Mouse (Mus musculus): ENCODE results near the gene Asb5.
"Not testable (repeated sequence)": the region's sequence is repeated elsewhere in the genome, so short reads cannot be mapped to it uniquely, and the experiment has no call there.

The Asb5 gene

DNA sequence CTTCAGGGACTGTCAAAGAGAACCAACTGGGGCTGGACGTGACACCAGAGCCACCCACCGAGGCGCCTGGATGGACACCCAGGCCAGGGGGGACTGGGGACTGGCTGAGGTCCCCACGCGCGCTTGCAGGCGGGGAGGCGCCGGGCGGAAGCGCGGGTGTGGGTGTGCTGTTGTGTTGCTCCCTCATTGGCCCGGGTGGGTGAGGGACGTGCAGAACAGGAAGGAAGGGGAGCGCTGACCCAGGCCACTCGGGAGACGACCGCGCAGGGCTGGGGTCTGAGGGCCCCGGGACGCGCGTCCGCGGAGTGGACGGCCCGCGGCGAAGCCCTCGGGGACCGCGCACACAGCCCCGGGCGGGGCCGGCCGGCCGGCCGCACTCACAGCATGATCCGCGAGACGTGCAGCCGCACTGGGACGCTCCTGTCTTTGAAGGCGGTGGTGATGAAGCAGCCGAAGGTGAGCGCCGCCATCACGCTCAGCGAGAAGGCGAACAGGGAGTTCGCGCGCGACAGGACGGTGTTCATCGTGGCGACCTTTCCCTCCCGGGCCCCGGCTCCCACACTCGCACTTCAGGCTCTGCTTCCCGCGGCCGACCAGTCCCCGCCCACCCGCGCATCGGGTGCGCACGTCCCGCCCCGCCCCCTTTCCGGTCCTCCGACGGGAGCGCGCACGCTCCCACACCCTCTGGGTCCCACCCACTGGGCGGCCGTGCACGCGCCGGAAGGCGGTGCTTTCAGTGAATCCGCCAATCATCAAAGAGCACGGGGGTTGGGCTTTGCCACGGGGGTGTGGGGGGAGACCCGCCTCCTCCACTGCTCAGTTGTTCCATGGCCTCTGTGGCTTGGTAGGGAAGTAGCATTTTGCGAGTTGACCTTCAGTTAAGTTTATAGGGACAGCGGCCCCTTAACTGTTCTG, at the start of gene Asb5, which contains the start of gene Spcs3:
Asb5 (plus strand) TSS at position 199 of the 915 bp plus-strand sequence.
Spcs3 (minus strand) TSS at position 617 of the 915 bp plus-strand sequence.
- peak; percentile 96 to 99 for DNase-seq

DNA sequence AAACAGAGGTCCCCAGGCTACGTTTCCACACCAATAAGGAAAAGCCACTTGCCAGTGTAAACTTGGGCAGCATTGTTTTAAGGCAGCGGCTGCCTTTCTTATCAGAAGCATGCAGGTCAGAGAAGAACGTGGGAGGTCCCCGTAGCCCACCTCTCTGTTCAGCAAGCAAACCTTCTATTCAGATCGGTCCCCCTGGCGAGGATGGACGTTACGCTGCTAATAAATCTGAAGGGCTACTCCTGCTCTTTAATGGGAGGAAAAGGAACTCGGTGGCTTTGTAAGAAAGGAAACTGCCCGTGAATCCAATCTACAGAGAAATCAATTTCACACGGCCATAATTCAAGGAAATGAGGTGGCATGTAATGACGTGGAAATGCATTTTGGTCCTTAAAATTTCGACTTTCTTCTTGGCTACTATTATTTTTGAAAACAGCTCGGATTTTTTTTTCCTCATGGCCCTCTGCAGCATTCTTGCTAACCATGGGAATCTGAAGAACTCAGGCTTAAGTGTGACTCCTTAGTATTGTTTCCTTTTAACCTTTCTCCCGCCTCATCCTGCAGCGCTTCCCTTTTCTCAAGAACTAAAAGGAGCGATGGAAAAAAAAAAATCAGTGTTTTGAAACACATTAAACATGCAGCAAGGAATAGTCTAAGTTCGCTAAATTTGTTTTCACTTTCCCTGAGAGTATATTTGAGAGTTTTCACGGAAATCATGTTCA, 42.7 kb upstream of the Asb5 start:
- DNase-seq: peak in 1 of 2 experiments; percentile 10

DNA sequence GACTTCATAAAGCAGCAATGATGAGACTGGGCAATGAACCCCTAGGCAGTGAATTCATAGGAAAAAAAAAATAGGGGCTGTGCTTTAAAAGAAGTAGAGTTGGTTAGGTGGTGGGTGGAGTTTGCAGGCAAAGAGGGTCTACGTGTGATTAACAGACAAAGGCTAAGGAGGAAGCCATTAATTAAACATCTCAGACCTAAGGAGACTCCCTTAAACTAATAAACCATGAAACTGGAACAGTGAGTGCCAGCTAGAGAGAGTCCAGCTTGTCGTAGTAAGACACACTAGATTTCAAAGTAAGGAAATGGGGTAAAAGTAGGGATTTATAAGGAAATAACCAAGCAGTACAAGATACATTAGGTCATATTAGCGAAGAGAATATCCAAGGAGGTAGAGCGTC, 40.9 kb upstream of the Asb5 start:
- no peak for DNase-seq

DNA sequence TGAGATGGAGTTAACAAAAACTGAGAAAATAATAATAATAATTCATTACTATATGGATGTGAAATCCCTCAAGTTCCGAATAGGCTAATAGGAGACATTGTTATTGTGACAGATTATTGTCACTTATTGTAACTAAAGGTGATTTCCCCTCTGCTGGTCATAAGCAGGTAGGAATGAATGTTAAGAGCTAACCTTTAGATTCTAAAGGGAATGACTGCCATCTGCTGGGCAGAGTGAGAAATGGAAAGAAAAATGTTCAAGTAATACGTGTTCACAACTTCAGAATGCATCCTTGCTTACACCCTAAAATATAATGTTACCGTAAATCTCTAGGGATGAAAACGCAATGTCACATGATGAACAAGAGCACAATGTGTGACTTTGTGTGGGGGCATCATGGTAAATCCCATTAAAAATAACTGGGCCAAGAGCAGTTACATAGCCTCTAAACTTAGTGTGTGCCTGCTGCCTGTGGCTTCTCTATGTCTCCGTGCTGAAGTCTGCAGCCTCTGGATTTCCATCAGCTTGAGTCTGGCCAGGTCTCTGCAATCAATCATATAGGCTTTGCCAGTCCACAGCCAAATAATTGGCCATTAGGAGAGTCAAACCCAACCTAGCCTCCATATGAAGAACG, 38.2 kb upstream of the Asb5 start:
- DNase-seq: peak; percentile 33 to 64

DNA sequence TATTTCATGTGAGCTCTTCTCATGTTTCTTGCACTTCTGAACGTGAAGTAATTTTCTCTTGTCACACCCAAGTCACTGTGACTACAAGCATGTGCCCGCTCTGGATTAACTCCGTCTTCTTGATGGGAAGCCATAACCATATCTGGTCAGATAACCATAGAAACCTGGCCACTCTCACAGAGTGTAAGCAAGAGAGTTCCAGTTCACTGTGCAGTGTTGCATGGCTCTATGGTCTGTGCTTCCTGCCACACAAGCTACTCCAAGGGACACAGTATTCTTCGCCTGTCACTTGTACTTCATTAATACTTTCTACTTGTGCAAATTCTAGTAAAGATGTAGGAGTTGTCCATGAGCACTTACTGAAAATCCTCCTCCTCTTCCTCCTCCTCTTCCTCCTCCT, 37.4 kb upstream of the Asb5 start:
- no peak for DNase-seq

DNA sequence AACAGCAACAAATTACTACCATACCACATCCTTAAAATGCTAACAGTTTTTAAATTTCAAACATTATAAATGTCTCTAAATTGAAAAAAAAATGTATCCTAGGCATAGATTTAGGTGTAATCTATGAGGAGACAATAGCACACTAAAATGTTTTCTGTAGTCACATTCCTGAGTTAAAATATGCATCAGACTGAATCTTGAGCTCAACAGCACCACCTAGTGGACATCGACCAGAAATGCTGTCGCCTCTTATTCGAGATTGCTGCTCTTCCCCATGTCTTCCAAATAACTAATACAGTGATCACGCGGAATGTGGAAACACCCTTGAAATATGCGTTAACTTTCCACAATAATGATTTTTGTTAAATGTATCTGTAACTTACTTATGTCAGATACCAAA, 36.3 kb upstream of the Asb5 start:
- DNase-seq: peak; percentile 21 to 70

DNA sequence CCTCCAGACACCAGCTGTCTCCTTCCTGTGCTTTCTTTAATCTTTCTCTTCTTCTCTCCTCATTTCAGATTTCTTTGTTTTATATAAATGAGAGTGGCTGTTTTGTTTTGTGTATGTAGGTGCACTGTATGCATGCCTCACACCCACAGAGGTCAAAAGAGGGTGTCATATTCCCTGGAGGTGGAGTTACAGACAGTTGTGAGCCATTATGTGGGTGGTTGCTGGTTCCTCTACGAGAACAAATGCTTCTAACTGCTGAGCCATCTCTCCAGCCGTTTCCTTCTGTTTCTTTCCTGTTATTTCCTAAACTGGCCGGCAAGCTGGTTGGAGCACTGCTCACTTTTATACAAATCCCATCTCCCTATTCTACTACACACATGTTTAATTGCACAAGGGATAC, 35.5 kb upstream of the Asb5 start:
- no peak for DNase-seq

DNA sequence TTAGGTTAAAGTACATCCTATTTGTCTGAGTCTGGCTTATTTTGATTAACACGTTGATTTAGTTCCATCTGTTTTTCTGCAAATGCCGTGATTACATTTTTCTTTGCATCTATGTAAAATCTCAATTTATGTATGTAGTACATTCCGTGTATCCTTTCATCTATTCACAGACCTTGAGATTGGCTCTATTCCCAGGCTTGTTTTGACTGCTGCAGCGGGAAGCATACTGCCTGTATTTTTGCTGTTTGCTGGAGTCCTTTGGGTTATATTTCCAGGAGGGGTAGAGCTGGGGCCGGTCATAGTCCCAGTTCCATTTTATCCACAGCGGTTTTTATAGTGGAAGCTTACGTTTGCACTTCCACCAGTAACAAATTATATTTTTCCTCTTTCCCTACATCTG, 26.3 kb upstream of the Asb5 start:
- DNase-seq: no peak

DNA sequence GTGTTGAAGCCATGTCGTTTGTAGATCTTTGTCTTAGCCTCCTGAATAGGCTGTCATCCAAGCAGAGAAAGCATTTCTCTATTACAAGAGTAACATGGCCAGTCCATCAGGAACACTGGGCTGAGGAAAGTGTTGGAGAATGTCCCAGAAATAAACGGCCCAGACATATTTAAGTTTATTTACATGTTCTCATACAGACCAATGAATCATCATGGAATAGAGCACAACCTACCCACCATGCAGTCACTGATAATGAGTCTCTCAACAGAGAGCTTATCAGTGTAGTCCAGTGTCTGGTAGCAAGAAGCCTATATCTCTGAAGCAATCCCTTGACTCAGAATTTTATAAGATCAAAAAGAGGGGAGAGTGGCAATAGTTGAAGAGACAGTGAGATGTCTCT, 24.3 kb upstream of the Asb5 start:
- DNase-seq: no peak

DNA sequence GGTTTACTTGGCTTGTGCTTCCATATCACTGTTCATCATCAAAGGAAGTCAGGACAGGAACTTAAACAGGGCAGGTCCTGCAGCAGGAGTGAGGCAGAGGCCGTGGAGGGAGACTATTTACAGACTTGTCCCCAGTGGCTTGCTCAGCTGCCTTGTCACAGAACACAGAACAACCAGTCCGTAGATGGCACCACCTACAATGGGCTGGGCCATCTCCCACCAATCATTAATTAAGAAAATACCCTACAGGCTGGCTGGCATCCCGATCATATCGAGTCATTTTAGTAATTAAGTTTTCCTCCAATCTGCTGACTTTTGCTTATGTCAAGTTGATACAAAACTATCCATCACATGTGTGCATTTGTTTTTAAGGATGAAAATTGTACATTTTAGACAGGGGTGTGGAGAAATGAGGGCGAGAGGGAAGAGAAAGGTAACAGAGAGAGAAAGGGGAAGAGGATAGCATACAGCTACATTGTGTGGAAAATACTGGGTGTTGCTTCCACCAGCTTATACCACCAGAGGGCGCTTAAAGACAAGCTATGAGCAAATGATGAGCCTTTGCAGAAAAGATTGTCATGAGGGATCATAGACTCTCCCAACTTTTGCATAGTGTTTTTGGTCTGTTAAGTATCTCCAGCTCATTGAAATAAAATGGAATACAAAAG, 21.8 kb upstream of the Asb5 start:
- peak; percentile 77 to 85 for DNase-seq

DNA sequence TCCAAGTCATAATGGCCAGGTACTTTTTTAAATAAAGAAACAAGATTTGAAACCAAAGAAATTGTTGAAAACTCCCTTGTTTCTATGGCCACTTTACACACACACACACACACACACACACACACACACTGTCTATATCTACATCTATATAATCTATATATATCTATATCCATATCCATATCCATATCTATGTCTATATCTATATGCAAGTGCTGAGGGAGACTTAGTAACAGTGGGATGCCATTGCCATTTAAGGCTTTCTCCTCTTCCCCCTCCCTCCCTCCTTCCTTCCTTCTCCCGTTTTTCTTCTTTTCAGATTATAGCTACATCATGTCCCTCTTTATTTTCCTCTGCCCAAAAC, 21.3 kb upstream of the Asb5 start:
- no peak for DNase-seq

DNA sequence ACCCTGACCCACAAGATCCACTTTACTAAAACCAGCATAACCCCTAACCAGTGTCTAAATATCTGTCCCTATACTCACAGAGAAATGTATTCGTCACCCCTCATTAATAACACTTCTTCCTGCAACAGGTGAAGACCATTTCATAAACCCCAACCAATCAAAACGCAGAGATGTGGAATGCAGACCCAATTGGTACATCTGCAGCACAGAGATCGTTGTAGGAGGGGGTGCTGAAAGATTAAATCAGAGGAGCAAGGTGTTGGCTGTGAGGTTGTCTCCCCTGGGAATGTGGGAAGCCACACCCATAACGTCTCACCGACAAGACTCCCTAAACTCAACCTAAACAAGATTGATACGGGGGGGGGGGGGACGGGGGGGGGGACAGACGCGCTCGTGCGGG, 20.6 kb upstream of the Asb5 start:
- no peak for DNase-seq

DNA sequence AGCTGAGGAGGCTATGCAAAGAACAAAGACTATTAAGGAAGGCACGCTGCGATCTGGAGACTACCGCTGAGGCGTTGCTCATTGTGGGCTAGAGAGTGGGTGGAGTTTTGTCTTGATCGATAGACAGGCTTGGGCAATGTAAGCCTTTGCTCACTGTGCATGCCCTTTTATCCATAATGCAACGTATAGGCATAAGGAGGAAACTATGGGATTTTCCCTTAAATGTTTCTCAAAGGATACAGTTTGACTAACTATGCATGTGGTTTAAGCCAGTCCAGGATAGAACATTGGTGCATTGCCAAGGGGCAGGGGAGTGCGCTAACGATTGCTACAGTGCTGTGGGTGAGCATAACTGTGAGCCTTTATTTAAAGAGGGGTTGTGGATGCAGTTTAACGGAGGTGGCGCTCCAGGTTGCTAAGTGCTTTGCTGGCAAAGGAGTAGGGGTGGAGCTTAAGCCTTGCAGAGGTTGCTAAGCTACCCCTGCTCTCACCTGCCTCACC, 20.1 kb upstream of the Asb5 start:
- peak; percentile 31 to 49 for DNase-seq

DNA sequence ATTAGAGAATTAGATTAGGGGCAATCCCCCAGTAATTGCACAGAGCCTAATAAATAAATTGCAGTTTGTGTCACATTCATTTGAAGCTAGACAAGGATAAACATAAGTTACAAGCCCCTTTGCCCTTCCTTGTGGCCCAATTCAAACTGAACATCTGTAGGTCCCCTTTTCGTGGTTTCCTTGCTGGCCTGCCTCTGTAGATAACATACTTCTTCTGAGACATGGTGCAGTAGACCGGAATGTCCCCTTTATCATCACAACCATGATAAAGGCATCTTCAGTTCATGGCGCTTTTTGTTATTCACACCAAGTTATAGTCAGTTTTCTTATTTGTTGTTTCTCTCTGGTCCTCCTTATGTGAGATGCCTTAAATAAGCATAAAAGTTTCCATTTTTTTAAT, 17.6 kb upstream of the Asb5 start:
- no peak for DNase-seq

DNA sequence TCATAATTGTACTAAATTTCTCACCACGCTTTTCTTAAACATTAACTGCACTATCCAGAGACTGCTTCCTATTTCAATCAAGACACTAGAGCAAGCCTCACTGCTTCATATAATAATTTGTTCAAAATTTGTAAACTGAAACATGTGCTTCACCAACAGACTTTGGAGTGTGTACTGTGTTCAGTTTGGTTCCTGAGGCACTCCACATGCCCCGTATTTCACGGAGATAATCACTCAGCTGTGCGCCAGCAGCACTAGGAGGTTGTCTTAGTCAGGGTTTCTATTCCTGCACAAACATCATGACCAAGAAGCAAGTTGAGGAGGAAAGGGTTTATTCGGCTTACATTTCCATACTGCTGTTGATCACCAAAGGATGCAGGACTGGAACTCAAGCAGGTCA, 17.2 kb upstream of the Asb5 start:
- not testable (repeated sequence) for DNase-seq

DNA sequence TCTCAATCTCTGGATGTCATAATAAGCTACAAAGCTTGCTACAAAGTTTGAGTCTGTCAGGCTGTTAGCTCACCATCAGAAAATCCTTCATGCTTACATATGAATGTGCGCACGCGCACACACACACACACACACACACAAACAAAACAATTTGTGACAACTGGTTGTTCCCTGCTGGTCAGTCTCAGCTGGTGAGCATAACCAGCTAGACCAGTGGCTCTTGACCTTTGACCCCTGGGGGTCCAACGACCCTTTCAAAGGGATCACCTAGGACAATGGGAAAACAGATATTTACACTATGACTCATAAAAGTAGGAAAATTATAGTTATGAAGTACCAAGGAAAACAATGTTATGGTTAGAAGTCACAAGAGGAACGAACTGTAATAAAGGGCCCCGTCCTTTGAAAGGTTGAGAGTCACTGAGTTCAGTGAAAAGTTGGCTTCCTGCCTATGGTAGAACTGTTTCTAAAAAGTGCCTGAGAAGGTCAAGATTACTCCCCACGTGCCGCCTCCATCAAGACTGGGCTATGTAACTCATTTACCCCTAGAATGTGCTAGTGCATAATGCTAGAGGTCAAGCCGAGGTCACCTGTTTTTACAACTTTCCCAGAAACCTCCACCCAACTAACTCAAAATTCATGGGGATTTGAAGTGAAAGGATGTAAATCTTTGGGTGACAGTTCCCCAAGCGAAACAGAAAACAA, 10.5 kb upstream of the Asb5 start:
- DNase-seq: peak; percentile 75 to 79

DNA sequence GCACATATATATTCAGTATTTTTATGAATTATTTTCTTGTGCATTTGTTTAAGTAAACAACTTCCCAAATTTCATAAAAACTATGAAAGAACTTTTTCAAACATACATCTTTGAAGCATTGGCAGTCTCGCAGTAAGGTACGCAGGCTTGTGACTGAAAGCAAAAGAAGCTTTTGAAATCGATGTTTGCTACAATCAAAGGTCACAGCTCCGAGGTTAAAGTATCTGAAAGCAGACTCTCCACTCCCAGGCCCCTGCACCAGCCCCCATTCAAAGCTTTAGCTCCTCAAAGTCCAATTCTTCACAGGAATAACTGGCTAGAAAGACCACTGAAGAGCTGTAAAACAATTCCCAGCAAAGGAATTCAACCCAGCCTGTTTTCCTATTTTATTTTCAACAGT, 8.9 kb upstream of the Asb5 start:
- DNase-seq: no peak

DNA sequence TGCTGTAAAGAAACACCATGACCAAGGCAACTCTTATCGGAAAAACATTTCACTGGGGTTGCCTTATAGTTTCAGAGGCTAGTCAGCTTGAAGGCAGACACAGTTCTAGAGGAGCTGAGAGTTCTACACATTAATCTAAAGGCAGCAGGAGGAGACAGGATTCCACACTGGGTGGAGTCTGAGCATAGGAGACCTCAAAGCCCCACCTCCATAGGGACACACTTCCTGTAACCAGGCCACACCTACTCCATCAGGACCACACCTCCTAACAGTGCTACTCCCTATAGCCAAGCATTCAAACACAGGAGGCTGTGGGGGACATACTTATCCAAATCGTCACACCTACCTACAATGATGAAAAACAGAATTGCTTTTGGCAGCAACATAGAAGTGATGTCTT, 3.8 kb upstream of the Asb5 start:
- no peak for DNase-seq

DNA sequence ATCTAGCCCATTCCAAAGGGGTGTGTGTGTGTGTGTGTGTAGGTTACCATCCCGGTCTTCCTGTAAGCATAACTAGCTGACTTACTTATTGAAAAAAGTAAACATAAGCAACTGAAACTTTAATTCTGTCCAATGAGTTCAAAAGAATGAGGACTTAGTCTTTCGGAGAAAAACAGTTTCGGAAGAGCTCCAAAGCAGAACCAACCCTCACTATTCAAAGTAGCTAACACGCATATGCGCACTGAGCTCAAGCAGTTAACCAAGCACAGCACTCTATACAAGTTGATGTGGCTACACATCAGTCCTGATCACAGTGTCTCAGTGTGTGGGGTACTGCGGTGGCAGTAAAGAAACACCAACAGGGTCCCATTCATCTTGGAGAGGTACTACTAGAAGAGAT, 2.7 kb upstream of the Asb5 start:
- no peak for DNase-seq

DNA sequence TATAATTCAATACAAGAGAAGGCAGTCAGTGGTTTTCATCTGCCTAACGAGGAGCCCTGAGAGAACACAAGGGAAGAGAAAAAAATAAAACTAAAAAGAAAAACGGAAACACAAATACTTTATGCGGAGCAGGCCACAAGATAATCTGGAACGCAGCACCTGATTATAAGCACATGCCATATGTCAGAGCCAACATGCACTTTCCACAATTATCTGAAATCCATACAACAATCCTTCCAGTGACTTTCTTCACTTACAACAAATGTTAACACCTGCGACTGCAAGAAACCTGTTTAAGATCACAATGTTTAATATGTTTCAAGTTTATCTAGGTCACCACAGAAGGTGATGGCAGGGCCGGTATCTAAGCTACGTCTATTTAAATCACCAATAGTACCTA, 809 bp upstream of the Asb5 start:
- DNase-seq: no peak

DNA sequence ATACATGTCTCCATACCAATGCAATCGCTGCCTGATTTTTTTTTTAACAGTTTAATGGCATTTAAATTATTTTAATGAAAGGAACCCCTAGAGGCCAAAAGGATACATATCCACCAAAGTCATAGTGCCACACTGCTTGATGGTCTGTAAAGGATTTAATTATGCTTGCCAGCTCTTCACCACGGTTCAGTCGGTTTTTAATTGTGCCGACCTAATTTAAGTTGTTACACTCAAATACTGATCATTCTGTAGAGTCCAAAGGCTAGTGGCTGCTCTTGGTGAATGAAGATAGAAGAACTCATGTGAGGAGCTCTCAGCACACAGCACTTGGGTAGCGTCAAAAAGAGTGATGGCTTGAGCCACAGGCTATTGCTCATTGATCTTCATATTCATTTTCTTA, 5.8 kb downstream of the Asb5 start:
- DNase-seq: peak; percentile 14 to 46

DNA sequence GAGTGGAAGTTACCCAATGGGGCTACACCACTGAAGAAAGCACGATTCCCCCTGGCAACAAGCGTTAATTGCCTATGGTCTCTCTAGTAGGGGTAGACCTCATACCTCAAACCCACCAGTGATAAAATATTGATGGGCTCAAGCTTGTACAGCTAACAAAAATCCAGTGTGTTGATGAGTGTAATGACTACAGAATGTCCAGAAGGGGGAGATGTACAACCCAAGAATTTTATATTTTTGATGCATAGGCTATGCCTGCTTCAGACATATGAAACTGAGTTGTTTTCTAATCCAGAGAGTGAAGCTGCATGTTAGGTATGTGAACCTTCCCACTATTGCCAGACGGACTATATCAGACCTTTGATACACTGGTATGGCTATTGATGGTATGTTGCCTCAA, 7.9 kb downstream of the Asb5 start:
- DNase-seq: no peak
